Mouse (Mus musculus): ENCODE results near the gene Olfr1437. TPM values are rescaled to one million over a fixed set of nuclear protein-coding genes. Genes with fewer than 3 reads are reported as not detected.
A peak's percentile ranks its signal among the peaks of the same experiment; 100 is the strongest.
"Not testable (repeated sequence)": the region's sequence is repeated elsewhere in the genome, so short reads cannot be mapped to it uniquely, and the experiment has no call there.

Gene Olfr1437
- total RNA-seq (2021): not detected
- long read RNA-seq, experiment 1: 0 reads
- long read RNA-seq, experiment 2: 0 reads

GRCm38 (mm10) chr19:12325001-12325400 is at the start of gene Olfr1437:
Gene Olfr1437 (minus strand): TSS chr19:12325101.
- no peak for DNase-seq (ENCODE audit: low spot score in 2 of 2)
- intact Hi-C loops (cut with DNase I): no loop called here

GRCm38 (mm10) chr19:12374465-12375025 is 49.6 kb upstream of the Olfr1437 start:
- peak; percentile 6 to 21 for DNase-seq (ENCODE audit: low spot score in 2 of 2)
- intact Hi-C loops (cut with DNase I): loop anchor here (10.0 kb wide), 1 partner anchor 230 kb away; no protein-coding TSS in a partner anchor

GRCm38 (mm10) chr19:12373004-12373403 is 48.1 kb upstream of the Olfr1437 start:
- DNase-seq (ENCODE audit: low spot score in 2 of 2): peak in 1 of 2 experiments; percentile 10
- intact Hi-C loops (cut with DNase I): loop anchor here (10.0 kb wide), 1 partner anchor 228 kb away; no protein-coding TSS in a partner anchor

- intact Hi-C loops (cut with DNase I): no loop called here
- DNase-seq (ENCODE audit: low spot score in 2 of 2): no peak
Measured at GRCm38 (mm10) chr19:12335810-12336209, 10.9 kb upstream of the Olfr1437 start, which contains the start of gene Olfr1438-ps1. Gene Olfr1438-ps1 (minus strand): TSS chr19:12335910.

GRCm38 (mm10) chr19:12299030-12299429 is 25.9 kb downstream of the Olfr1437 start, which contains the start of gene Olfr1436:
Gene Olfr1436 (minus strand): TSS chr19:12299130.
- DNase-seq (ENCODE audit: low spot score in 2 of 2); intact Hi-C loops (cut with DNase I): not testable (repeated sequence)

GRCm38 (mm10) chr19:12292979-12293378 is 31.9 kb downstream of the Olfr1437 start:
- peak in 1 of 2 experiments; percentile 4 for DNase-seq (ENCODE audit: low spot score in 2 of 2)
- intact Hi-C loops (cut with DNase I): loop anchor here (2.0 kb wide), 1 partner anchor 150 kb away; no protein-coding TSS in a partner anchor

GRCm38 (mm10) chr19:12279554-12279953 is 45.3 kb downstream of the Olfr1437 start, which contains the start of gene Olfr1434:
Gene Olfr1434 (plus strand): TSS chr19:12279854.
- no peak for DNase-seq (ENCODE audit: low spot score in 2 of 2)
- intact Hi-C loops (cut with DNase I): no loop called here

Other genes starting within 250 kb of the Olfr1437 start
- gene Olfr1425, start 247.4 kb downstream of the Olfr1437 start, total RNA-seq (2021): not detected
- gene Olfr1426, start 233.1 kb downstream of the Olfr1437 start, total RNA-seq (2021): not detected
- not detected for gene Olfr1427, start 221.8 kb downstream of the Olfr1437 start, total RNA-seq (2021)
- not detected for gene Olfr1428, start 209.2 kb downstream of the Olfr1437 start, total RNA-seq (2021)
- not detected for gene Olfr76, start 201.9 kb downstream of the Olfr1437 start, total RNA-seq (2021)
- not detected for gene Olfr1555-ps1, start 155.0 kb downstream of the Olfr1437 start, total RNA-seq (2021)
- gene Olfr1431, start 124.5 kb downstream of the Olfr1437 start, total RNA-seq (2021): not detected
- gene Olfr1432, start 92.5 kb downstream of the Olfr1437 start, total RNA-seq (2021): not detected
- gene Olfr262, start 83.4 kb downstream of the Olfr1437 start, total RNA-seq (2021): not detected
- not detected for gene Olfr235, start 64.1 kb downstream of the Olfr1437 start, total RNA-seq (2021)
- not detected for gene Olfr1434, start 45.2 kb downstream of the Olfr1437 start, total RNA-seq (2021)
- gene Olfr1436, start 26.0 kb downstream of the Olfr1437 start, total RNA-seq (2021): not detected
- not detected for gene Olfr1438-ps1, start 10.8 kb upstream of the Olfr1437 start, total RNA-seq (2021)
- not detected for gene Olfr1440, start 62.2 kb upstream of the Olfr1437 start, total RNA-seq (2021)
- gene Olfr1441, start 92.3 kb upstream of the Olfr1437 start, total RNA-seq (2021): not detected
- not detected for gene Pfpl, start 102.8 kb upstream of the Olfr1437 start, total RNA-seq (2021)
- gene Mpeg1, start 135.7 kb upstream of the Olfr1437 start, total RNA-seq (2021): 1 to 10 TPM; 5.0 to 6.2 TPM
- 10 to 100 TPM; 46.5 to 52.1 TPM for gene Dtx4, start 176.4 kb upstream of the Olfr1437 start, total RNA-seq (2021)
- gene Fam111a, start 220.6 kb upstream of the Olfr1437 start, total RNA-seq (2021): 1 to 10 TPM; 1.9 to 2.7 TPM

All from left cerebral cortex, postnatal 14 days (tissue).